22 mouse cellular contexts compared by ENCODE assay signal in the genomic region with DNA sequence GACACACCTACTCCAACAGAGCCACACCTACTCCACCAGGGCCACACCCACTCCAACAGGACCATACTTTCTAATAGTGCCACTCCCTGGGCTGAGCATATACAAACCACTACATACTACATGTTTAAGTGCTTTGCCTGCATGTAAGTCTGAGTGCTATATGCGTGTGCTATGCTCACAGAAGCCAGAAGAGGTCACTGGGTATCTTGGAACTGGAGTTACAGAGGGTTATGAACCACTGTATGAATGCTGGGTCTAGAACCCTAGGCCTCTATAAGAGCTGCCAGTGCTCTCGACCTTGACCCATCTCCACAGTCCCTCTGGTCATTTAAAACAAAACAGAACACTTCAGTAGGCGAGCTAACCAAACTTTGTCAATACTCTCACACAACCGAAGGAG. TPM values are rescaled to one million over a fixed set of nuclear protein-coding genes. Genes with fewer than 3 reads are reported as not detected.
DNase-seq lines count a peak whose midpoint lies in the region; TF ChIP-seq lines count a peak whose summit lies in the region.
"Had no signal": no experiment of that assay in that cellular context is flagged by ENCODE, and none has a peak within 500 bp of the region (broad histone marks: within the 10 kb centered on the region; RNA-seq: fewer than 3 reads in every experiment).

No protein-coding gene starts in this region.

- DNase-seq in gastrocnemius, adult 2 months = no peak
- no peak for DNase-seq in gastrocnemius, postnatal 10 days
- DNase-seq in left cerebral cortex, adult 2 months (ENCODE audit: extremely low spot score in 1 of 2, low spot score in 2 of 2) = no peak
- DNase-seq in left cerebral cortex, adult 8-10 months (ENCODE audit: low spot score in 2 of 2) = no peak
- DNase-seq in 416B (ENCODE audit: low read depth) (peak; percentile 62), MN1 (ENCODE audit: low spot score) (peak; percentile 30)
- no peak for DNase-seq in testis, postnatal 10 days (ENCODE audit: low spot score)
- DNase-seq in cerebellum, adult 9-10 months = no peak
- DNase-seq: B cell, adult 2 months; cerebellum, adult 11-12 months; cerebellum, postnatal 36 days; heart, adult 18-20 months; kidney, postnatal 14 days; layer of hippocampus, adult 9-11 months; right cerebral cortex, adult 18-20 months; thymus, postnatal 25 days had no signal

- intact Hi-C loops in gastrocnemius, adult 2 months (cut with DNase I) = no loop called here
- intact Hi-C loops in left cerebral cortex, adult 2 months (cut with DNase I) = no loop called here

- peak; percentile 38 for TF ChIP-seq CTCF in gastrocnemius, adult 2 months (IDR thresholded peaks at IDR 0.05)
- peak; percentile 12 for TF ChIP-seq CTCF in left cerebral cortex, adult 2 months (IDR thresholded peaks at IDR 0.05)

- H3K4me3 ChIP-seq in gastrocnemius, adult 2 months = no peak overlapping the region
- no peak overlapping the region for H3K4me3 ChIP-seq in left cerebral cortex, adult 2 months
- H3K4me3 ChIP-seq: embryonic facial prominence, embryonic 10.5 days; forebrain, embryonic 13.5 days; heart, embryonic 15.5 days; limb, embryonic 15.5 days; lung, embryonic 15.5 days; megakaryocyte, embryonic 14.5 days had no signal

- no peak overlapping the region for H3K27ac ChIP-seq in gastrocnemius, adult 2 months
- H3K27ac ChIP-seq in left cerebral cortex, adult 2 months = no peak overlapping the region
- H3K27ac ChIP-seq: embryonic facial prominence, embryonic 10.5 days; forebrain, embryonic 13.5 days; heart, embryonic 15.5 days; limb, embryonic 15.5 days; lung, embryonic 15.5 days had no signal

RNA-seq across cellular contexts. Expression of a gene that starts 11.0 kb away (rescaled TPM):
- total RNA-seq in gastrocnemius, adult 2 months (2021) = 10 to 100 TPM in 1 of 2 experiments, 1 to 10 TPM in 1; 9.5 to 19.6 TPM
- 1 to 10 TPM; 3.9 to 5.3 TPM for total RNA-seq in gastrocnemius, postnatal 10 days (2021)
- total RNA-seq in left cerebral cortex, adult 2 months (2021) = 1 to 10 TPM; 2.3 to 3.4 TPM
- 1 to 10 TPM; 2.3 to 2.9 (median 2.5) TPM for total RNA-seq in left cerebral cortex, adult 8-10 months (2022)

Comparison
In these comparisons a context has a peak if more than half of its experiments do, and no peak if none do; other contexts are left out.
1. DNase-seq: peak in 416B (single experiment) and MN1 (single experiment); none in gastrocnemius, adult 2 months (single experiment), gastrocnemius, postnatal 10 days (single experiment), left cerebral cortex, adult 2 months (0 of 2), left cerebral cortex, adult 8-10 months (0 of 2), testis, postnatal 10 days (single experiment) and cerebellum, adult 9-10 months (single experiment).